Mouse (Mus musculus) 3134 (cell line): Measurements from ENCODE around the gene Prelp.
A peak's percentile ranks its signal among the peaks of the same experiment; 100 is the strongest.

Experiments
- DNase-seq: peaks from one replicate; pipeline ENCODE4 v3.0.0-alpha.2; 2011; ENCODE audit warnings: low spot score; ENCODE audit not compliant: insufficient read length; ENCODE audit errors: extremely low read depth

Gene Prelp

GRCm38 (mm10) chr1:133936169-133936568, 15.0 kb upstream of the Prelp start:
- no peak for DNase-seq

DNA sequence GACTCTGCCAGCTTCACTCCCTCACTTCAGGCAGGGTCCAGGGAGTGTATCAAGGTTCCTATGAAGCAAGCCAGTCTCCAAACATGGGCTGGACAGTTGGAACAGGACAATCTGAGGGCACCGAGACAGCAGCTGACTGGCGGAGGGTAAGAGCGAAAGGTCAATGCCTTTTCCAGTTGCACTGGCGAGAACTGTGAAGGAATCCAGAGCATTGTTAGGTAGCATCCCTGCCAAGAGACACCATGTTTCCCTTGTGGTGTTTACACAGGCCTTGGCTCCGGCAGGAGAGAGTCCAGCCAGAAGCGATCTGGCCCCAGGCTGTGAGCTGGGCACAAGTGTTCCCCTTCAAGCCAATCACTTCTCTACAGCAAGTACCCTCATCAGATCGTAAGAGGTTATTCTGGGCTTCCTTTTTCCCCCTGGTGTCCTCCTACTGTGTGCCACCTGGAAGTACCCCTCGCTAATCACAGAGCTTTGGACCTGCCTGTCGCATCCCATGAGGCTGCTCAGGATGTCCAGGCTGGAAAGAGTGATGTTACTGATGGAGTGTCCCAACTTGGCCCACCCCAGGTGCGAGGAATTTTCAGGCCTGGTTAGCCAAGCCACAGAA, 13.2 kb upstream of the Prelp start:
- DNase-seq, result no peak

DNA sequence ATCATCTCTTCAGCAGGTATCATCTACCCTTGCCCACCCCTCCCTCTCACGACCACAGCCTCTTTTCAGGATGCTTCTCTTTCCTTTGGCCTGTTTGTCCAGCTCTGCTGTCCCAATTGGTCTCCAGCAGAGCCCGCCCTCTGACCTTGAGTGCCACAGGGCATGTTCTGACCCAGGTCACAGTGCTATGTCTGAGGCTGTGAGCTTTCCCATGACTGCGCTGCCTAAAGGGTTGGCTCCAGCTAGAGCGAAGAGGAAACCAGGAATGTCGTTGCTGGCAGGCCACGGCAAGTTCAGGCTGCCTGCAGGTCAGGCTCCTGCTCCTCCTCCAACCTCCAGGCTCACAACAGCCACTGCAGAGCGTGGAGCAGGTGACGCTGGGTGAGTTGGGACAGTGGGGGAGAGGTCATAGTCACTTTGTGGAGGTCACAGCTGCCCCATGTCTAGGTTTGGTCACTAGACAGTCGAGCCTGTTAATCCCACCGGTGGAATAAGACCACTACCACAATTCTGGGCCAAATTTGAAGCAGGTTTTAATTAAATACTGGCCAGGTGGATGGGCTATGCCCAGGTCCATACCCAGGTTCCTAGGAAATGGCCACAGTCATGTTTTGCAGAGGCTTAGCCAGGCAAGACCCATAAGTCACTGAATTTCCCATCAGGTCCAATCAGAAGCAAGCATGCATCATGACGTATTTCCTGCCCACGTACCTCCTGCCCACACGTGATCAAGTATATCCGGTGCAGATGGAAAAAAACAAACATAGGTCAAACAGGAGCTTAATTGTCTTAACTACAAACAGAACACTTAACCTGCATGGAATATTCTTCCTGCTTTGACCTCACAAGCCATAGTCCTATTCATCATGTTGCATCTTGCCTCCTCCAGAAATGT, 12.3 kb upstream of the Prelp start:
- DNase-seq, result no peak

- no peak for DNase-seq
These were observed 8.8 kb upstream of the Prelp start for GRCm38 (mm10) chr1:133929980-133930379.

DNA sequence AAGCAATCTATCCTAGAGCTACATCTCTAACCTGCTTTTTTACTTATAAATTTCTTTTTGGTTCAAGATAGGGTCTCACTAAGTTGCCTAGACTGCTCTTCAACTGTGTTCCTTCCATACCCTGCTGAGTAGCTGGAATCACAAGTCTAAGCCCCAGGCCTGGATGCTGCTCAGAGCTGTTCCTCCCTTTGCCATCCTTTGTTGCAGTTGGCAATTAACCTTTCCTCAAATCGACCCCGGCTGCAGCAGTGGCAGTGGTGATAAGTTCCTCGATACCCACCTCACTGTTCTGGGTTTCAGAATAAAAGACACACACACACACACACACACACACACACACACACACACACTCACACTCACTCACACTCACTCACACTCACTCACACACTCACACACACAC, 4.0 kb upstream of the Prelp start:
- DNase-seq, result no peak

GRCm38 (mm10) chr1:133924141-133924875, 3.1 kb upstream of the Prelp start:
- DNase-seq, result no peak

DNA sequence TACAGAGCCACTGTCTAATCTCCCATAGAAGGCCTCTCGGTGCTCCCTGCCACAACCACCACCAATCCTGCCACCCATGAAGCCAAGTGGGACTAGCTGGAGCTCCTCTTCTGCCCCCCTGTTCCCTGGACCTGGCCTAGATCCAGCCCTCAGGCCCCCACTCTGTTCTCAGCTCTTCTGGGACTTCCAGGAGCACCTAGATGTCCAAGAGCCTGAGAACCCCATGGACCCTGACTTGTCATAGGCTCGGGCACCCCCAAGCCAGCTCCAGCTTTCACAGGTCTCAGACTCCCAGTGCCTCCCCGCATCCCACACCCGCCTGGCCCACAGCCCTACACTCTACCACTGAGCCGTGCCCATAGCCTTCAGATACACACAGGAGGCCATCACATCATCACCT, 1.9 kb upstream of the Prelp start:
- no peak for DNase-seq

DNA sequence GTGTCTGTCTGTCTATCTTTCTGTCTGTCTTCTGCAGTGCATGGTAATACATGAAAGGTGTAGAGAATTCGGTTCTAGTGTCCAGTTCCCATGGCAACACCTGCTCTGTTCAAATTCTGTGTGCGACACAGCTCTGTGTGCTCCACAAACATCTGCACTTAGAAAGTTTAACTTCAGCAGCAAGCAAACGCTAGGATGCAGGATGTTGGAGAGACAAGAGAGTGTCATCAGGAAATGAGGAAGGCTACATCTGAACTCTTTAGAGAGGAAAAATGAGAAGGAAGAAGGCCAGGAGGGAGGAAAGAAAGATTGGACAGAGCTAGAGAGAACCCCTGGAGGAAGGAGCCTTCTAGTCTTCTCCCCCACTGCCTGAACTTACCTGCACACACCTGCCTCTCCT, 338 bp downstream of the Prelp start:
- no peak for DNase-seq

DNA sequence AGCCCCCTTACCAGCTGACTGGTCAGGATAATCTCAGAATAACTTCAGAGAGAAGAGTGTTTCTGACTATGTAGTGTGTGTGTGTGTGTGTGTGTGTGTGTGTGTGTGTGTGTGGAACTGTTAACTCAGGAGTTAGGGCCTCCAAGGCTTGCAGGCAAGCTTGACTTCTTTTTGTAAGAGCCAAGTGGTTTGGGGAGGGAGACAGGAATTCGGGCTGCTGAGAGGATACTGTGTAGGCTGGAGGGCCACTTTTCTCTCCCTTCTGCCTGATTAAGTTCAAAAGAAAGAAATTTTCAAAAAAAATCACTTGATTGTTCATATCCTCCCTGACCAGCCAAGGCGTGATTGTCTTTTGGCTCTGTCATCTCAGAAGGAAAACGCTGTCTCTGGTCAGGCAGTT, 813 bp downstream of the Prelp start:
- DNase-seq, result no peak

DNA sequence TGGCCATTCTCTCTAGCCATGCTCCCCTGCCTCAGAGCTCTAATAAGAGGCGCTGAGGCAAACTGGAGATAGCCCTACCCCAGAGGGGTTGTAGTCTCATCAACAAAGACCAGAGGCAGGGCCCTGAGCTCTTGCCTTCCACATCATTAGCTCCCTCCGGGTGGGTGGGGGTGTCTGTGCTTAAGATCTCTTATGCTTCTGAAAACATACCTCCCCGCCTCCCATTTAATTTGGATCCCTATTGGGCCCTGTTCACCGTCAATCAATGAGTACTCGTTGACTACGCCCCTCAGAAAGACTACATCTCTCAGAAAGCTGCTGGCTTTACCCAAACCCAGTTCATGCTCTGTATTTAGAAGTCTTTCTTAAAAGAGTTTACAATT, 3.1 kb downstream of the Prelp start:
- DNase-seq, result no peak

DNA sequence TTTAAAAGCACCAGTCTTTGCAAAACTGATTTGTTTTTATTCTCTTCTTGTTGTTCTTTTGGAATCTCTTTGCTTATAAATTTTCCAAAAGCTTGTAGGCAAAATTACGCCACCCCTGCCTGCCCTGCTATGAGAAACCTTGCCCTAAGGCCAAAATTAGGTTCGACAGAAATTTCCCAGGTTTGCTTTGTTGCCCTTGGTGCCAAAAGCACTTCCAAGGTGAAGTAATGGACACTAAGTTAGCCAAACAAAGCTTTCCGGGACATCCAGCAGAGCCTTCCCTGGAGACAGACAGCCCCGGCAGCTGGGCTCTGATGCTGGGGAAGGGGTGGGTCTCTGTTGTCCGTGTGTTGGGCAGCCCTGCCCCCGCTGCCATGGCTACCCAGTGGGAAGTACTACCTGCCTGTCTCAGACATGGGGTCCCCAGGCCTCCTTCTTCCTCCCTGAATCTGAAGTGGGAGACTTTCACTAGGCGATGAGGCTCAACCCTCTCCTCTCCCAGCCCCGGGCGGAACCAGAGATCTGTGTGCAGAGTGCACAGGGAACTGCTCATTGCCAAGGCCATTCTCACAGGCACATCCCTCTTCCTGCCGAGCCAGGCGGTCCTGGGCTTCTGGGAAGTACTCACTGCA, 3.6 kb downstream of the Prelp start:
- no peak for DNase-seq

GRCm38 (mm10) chr1:133915723-133916355, 5.4 kb downstream of the Prelp start:
- DNase-seq, result peak; percentile 58

- DNase-seq, result no peak
These were observed 6.1 kb downstream of the Prelp start for GRCm38 (mm10) chr1:133915115-133915514.

DNA sequence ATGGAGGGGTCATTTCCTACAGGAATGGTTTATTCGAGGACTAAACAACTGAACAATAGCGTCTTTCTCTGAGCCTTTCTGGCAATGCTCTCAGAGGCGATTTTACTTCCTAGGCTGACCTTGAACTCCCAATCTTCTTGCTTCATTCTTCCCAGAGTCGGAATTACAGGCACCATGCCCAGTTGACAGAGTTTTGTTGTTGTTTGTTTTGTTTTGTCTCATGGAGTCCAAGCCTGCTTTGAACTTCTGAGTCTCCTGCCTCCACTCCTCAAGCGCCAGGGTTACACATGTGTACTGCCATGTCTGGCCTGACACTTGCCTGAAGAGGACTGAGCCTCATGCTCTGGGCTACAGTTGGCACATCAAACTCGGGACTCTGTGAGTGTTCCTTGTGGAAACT, 8.2 kb downstream of the Prelp start:
- no peak for DNase-seq

- no peak for DNase-seq
These were observed 9.8 kb downstream of the Prelp start for GRCm38 (mm10) chr1:133911456-133911855.

DNA sequence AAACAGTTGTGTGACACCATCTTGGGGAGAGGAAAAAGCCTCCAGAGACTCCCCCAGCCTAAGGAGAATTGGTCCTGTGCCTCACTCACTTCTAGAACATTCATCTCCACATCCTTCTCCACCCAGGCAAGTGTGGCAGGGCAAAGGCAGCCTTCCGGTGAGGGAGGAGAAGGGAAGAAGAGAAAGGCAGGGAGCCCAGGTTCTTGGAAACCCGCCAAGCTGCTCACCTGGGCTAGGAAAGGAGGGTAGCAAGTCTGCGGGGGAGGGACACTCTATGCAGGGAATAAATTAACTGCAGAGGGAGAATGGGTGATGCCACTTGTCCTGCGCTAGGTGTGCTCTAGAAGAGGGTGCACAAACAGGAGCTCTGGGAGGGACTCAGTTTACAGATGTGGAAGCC, 10.2 kb downstream of the Prelp start:
- no peak for DNase-seq

DNA sequence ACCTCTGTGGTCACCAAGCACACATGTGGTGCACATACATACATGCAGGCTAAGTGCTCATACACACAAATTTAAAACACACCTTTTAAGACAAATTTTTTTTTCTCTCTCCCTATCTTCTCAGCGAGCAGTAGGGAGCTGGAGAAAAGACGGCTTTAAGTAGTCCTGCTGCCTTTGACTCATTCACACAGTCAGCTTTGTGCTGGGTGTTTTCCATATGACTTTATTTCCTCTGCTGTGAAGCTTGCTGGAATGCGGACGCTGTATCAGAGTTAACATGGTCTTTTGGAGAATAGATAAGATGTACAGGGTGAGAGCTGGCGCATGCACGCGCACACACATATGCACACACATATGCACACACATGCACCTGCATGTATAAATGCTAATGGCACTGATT, 11.1 kb downstream of the Prelp start:
- no peak for DNase-seq

DNA sequence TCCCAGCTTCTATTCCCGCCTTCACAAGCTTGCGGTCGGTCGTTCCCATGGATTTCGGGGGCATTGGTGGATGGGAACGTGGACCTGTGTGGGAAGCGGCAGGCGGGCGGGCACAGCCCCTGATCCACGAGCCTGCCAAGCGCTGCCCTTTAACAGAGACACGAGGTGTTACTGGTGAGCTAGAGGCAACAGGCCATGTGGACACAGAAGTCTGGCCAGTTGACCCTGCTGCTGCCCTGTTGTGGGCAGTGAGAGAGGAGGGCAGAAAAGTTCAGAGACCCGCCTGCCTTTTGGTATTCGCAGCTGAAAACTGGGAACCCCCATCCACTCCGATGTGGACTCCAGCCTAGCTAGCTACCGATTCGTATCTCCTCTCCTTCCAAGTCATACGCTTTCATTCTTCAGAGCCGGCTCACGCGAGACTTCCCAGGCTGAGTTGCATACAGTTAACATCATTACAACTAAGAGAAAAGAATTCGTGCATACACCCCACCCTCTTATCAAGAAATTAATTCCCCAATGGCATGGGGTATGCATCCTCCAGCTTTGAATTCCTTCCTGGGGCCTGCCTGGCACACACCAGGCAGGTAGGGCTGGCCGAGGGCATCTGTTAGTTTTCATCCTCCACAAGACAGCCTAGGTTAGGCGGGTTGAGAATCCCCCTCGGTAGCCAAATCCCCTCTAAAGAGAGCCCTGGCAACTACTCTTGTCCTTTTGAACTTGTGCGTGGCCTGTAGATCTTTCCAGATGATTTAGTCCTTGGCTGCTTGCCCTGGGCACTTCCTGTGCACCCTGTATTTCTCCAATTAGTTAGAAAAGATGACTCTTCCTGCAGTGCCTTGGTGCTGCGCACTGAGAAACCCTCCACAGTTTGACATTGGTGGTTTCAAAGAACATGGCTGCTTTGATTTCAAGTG, 12.3 kb downstream of the Prelp start:
- DNase-seq, result no peak

GRCm38 (mm10) chr1:133907949-133908658, 13.1 kb downstream of the Prelp start, which contains the start of gene Optc:
Optc (minus strand) TSS chr1:133907999.
- no peak for DNase-seq
